Comparison of ENCODE assay signal across 15 mouse cellular contexts in genomic region chr4:65269996-65270395, GRCm38 (mm10).
DNase-seq lines count a peak whose midpoint lies in the region.
"Had no signal": no experiment of that assay in that cellular context is flagged by ENCODE, and none has a peak within 500 bp of the region (broad histone marks: within the 10 kb centered on the region; RNA-seq: fewer than 3 reads in every experiment).

No protein-coding gene starts in this region.

- DNase-seq in gastrocnemius, postnatal 25 days, result peak; percentile 50
- DNase-seq in gastrocnemius, postnatal 10 days, result no peak
- peak; percentile 44 for DNase-seq in heart, adult 8-10 months (ENCODE audit: low spot score)
- no peak for DNase-seq in heart, postnatal 14 days
- peak; percentile 55 for DNase-seq in testis, postnatal 14 days (ENCODE audit: low spot score)
- no peak for DNase-seq in testis, postnatal 10 days (ENCODE audit: low spot score)
- DNase-seq: adrenal gland, postnatal 10 days; adrenal gland, postnatal 36 days; B cell, adult 2 months; cerebellum, adult 18-20 months; cerebellum, adult 9-10 months; cerebellum, postnatal 14 days; gastrocnemius, adult 2 months; kidney, adult 11 months; kidney, adult 8-10 months had no signal

- intact Hi-C loops in heart, postnatal 14 days (cut with DNase I), result no loop called here

Comparison
In these comparisons a context has a peak if more than half of its experiments do, and no peak if none do; other contexts are left out.
1. DNase-seq: peak in gastrocnemius, postnatal 25 days (single experiment), heart, adult 8-10 months (single experiment) and testis, postnatal 14 days (single experiment); none in gastrocnemius, postnatal 10 days (single experiment), heart, postnatal 14 days (0 of 2) and testis, postnatal 10 days (single experiment).